Mouse (Mus musculus) midbrain, embryonic 14.5 days (tissue): ENCODE data around the gene Zfp839. TPM values are rescaled to one million over a fixed set of nuclear protein-coding genes. Genes with fewer than 3 reads are reported as not detected.

ENCODE experiments used
- ATAC-seq: fragments of 200-750 bp; cut with Nextera tagmentation; 2 replicates; pipeline ENCODE4 v1.8.0; 2017; ENCODE audit warnings: moderate number of reproducible peaks, moderate library complexity; ENCODE audit not compliant: low FRiP score, low TSS enrichment
- DNase-seq: peaks from one replicate; pipeline ENCODE4 v3.0.0-alpha.2; 2015
- H3K27ac ChIP-seq: fragments of 300-500 bp; sonication (generic); replicated peaks from 2 replicates; pipeline ENCODE4 v1.5.1; 2014; ENCODE audit warnings: mild to moderate bottlenecking, low read depth, low read length, moderate library complexity
- H3K27me3 ChIP-seq: fragments of 300-500 bp; sonication (generic); 2 replicates; pipeline ENCODE4 v1.6.1; 2014; ENCODE audit warnings: low read length, control low read depth, mixed read lengths; ENCODE audit not compliant: control insufficient read depth, insufficient read depth
- H3K36me3 ChIP-seq: fragments of 300-500 bp; sonication (generic); 2 replicates; pipeline ENCODE4 v1.6.1; 2014; ENCODE audit warnings: low read length, control low read depth; ENCODE audit not compliant: control insufficient read depth, insufficient read depth
- H3K4me1 ChIP-seq: fragments of 300-500 bp; sonication (generic); 2 replicates; pipeline ENCODE4 v1.6.1; 2014; ENCODE audit warnings: mild to moderate bottlenecking, antibody characterized with exemption, low read length, control low read depth; ENCODE audit not compliant: control insufficient read depth, insufficient read depth
- H3K4me2 ChIP-seq: fragments of 300-500 bp; sonication (generic); 2 replicates; pipeline ENCODE4 v1.6.1; 2014; ENCODE audit warnings: mild to moderate bottlenecking, low read length, moderate library complexity
- H3K4me3 ChIP-seq: fragments of 300-500 bp; sonication (generic); replicated peaks from 2 replicates; pipeline ENCODE4 v1.5.1; 2014; ENCODE audit warnings: low read depth, low read length
- H3K9ac ChIP-seq: fragments of 300-500 bp; sonication (generic); replicated peaks from 2 replicates; pipeline ENCODE4 v1.6.1; 2014; ENCODE audit warnings: mild to moderate bottlenecking, low read length, moderate library complexity
- H3K9me3 ChIP-seq: fragments of 300-500 bp; sonication (generic); 2 replicates; pipeline ENCODE4 v1.6.1; 2016; ENCODE audit warnings: low read length, control low read depth, mixed read lengths; ENCODE audit not compliant: control insufficient read depth
- WGBS: fragments of 180-500 bp; shearing (Covaris S2); extraction: QIAGEN DNeasy Blood & Tissue Kit; methylation state at CpG from one replicate; pipeline ENCODE4 v1.1.7; 2014; 5-methylcytosine and 5-hydroxymethylcytosine counted together
- polyA plus RNA-seq: library from polyadenylated mRNA; unstranded; fragments of >200 nt; fragmentation: Nextera tagmentation; extraction: Ambion mirVana; gene quantifications from 2 replicates; pipeline ENCODE4 v1.2.1, GENCODE M21; 2014

The Zfp839 gene
- polyA plus RNA-seq, 1 experiment from 2014 or later = 3.1 TPM

- Histone ChIP-seq H3K9me3 (no peaks in the 10 kb centered on the region), H3K27me3 (no peaks in the 10 kb centered on the region), H3K4me2 (no peak overlapping the region), H3K27ac (no peak overlapping the region), H3K36me3 (0 out of 2 replicates have a peak, but pooled peaks cover 16% of the 10 kb centered on the region), H3K9ac (no peak overlapping the region), H3K4me1 (no peaks in the 10 kb centered on the region), H3K4me3 (no peak overlapping the region)
- DNase-seq (no peak), ATAC-seq (no peak)
- WGBS = 96% methylated on average over 6 of the region's 6 CpGs
These were observed 36.4 kb upstream of the Zfp839 start for GRCm38 (mm10) chr12:110813624-110814023.

GRCm38 (mm10) chr12:110814924-110815323, 35.1 kb upstream of the Zfp839 start:
- no peaks in the 10 kb centered on the region for H3K9me3 ChIP-seq
- DNase-seq (no peak), ATAC-seq (no peak)
- 83% methylated on average over 17 of the region's 17 CpGs for WGBS
- no peak overlapping the region for H3K27ac ChIP-seq
- no peak overlapping the region for H3K9ac ChIP-seq
- no peaks in the 10 kb centered on the region for H3K27me3 ChIP-seq
- no peaks in the 10 kb centered on the region for H3K4me1 ChIP-seq
- 0 out of 2 replicates have a peak, but pooled peaks cover 16% of the 10 kb centered on the region for H3K36me3 ChIP-seq
- H3K4me3 ChIP-seq = no peak overlapping the region
- H3K4me2 ChIP-seq = no peak overlapping the region

GRCm38 (mm10) chr12:110816833-110817232, 33.2 kb upstream of the Zfp839 start:
- no peak overlapping the region for H3K9ac ChIP-seq
- H3K27me3 ChIP-seq = no peaks in the 10 kb centered on the region
- H3K9me3 ChIP-seq = no peaks in the 10 kb centered on the region
- 98% methylated on average over 2 of the region's 2 CpGs for WGBS
- H3K4me1 ChIP-seq = no peaks in the 10 kb centered on the region
- no peak for ATAC-seq
- 0 out of 2 replicates have a peak, but pooled peaks cover 10% of the 10 kb centered on the region for H3K36me3 ChIP-seq
- no peak overlapping the region for H3K4me2 ChIP-seq
- no peak overlapping the region for H3K4me3 ChIP-seq
- DNase-seq = no peak
- no peak overlapping the region for H3K27ac ChIP-seq

- H3K9ac ChIP-seq = no peak overlapping the region
- no peak for DNase-seq
- H3K4me1 ChIP-seq = no peaks in the 10 kb centered on the region
- H3K27me3 ChIP-seq = no peaks in the 10 kb centered on the region
- no peaks in the 10 kb centered on the region for H3K9me3 ChIP-seq
- H3K36me3 ChIP-seq = no peaks in the 10 kb centered on the region
- no peak for ATAC-seq
- no peak overlapping the region for H3K4me3 ChIP-seq
- H3K4me2 ChIP-seq = no peak overlapping the region
- WGBS = 86% methylated on average over 8 of the region's 8 CpGs
- H3K27ac ChIP-seq = no peak overlapping the region
These were observed 30.7 kb upstream of the Zfp839 start for GRCm38 (mm10) chr12:110819367-110819766.

- Histone ChIP-seq H3K9ac (no peak overlapping the region), H3K27me3 (no peaks in the 10 kb centered on the region), H3K4me1 (no peaks in the 10 kb centered on the region), H3K27ac (no peak overlapping the region), H3K4me3 (no peak overlapping the region), H3K9me3 (no peaks in the 10 kb centered on the region), H3K36me3 (no peaks in the 10 kb centered on the region), H3K4me2 (no peak overlapping the region)
- no peak for ATAC-seq
- no peak for DNase-seq
- 98% methylated on average over 2 of the region's 2 CpGs for WGBS
These were observed 28.3 kb upstream of the Zfp839 start for GRCm38 (mm10) chr12:110821787-110822186.

GRCm38 (mm10) chr12:110822366-110822765, 27.7 kb upstream of the Zfp839 start:
- H3K4me1 ChIP-seq = no peaks in the 10 kb centered on the region

GRCm38 (mm10) chr12:110828908-110829307, 21.1 kb upstream of the Zfp839 start:
- DNase-seq = no peak
- 96% methylated on average over 4 of the region's 4 CpGs for WGBS

More at GRCm38 (mm10) chr12:110822366-110822765, 27.7 kb upstream of the Zfp839 start:
- no peaks in the 10 kb centered on the region for H3K36me3 ChIP-seq
- 91% methylated on average over 7 of the region's 7 CpGs for WGBS
- no peaks in the 10 kb centered on the region for H3K27me3 ChIP-seq
- ATAC-seq (no peak), DNase-seq (no peak)
- no peak overlapping the region for H3K9ac ChIP-seq
- no peak overlapping the region for H3K4me3 ChIP-seq
- H3K9me3 ChIP-seq = no peaks in the 10 kb centered on the region
- no peak overlapping the region for H3K4me2 ChIP-seq
- no peak overlapping the region for H3K27ac ChIP-seq

GRCm38 (mm10) chr12:110830293-110831024, 19.6 kb upstream of the Zfp839 start:
- no peaks in the 10 kb centered on the region for H3K27me3 ChIP-seq
- 91% methylated on average over 10 of the region's 11 CpGs for WGBS
- H3K4me2 ChIP-seq = no peak overlapping the region
- no peak overlapping the region for H3K27ac ChIP-seq
- DNase-seq (no peak), ATAC-seq (no peak)
- no peak overlapping the region for H3K4me3 ChIP-seq
- no peaks in the 10 kb centered on the region for H3K4me1 ChIP-seq
- H3K9me3 ChIP-seq = no peaks in the 10 kb centered on the region
- no peak overlapping the region for H3K9ac ChIP-seq
- H3K36me3 ChIP-seq = no peaks in the 10 kb centered on the region

More at GRCm38 (mm10) chr12:110828908-110829307, 21.1 kb upstream of the Zfp839 start:
- H3K4me2 ChIP-seq = no peak overlapping the region
- H3K9me3 ChIP-seq = no peaks in the 10 kb centered on the region
- ATAC-seq = no peak
- H3K4me1 ChIP-seq = no peaks in the 10 kb centered on the region
- H3K4me3 ChIP-seq = no peak overlapping the region
- H3K9ac ChIP-seq = no peak overlapping the region
- H3K36me3 ChIP-seq = no peaks in the 10 kb centered on the region
- no peaks in the 10 kb centered on the region for H3K27me3 ChIP-seq
- H3K27ac ChIP-seq = no peak overlapping the region

GRCm38 (mm10) chr12:110835182-110835581, 14.9 kb upstream of the Zfp839 start:
- H3K4me2 ChIP-seq = no peak overlapping the region
- WGBS = 96% methylated on average over 3 of the region's 3 CpGs
- ATAC-seq = no peak

More at GRCm38 (mm10) chr12:110835182-110835581, 14.9 kb upstream of the Zfp839 start:
- Histone ChIP-seq H3K36me3 (no peaks in the 10 kb centered on the region), H3K9ac (no peak overlapping the region), H3K27ac (no peak overlapping the region), H3K9me3 (no peaks in the 10 kb centered on the region), H3K4me1 (peaks cover 13% of the 10 kb centered on the region; the same call in 1 of the 2 replicates), H3K27me3 (no peaks in the 10 kb centered on the region), H3K4me3 (no peak overlapping the region)
- DNase-seq = no peak
